Mouse (Mus musculus): ENCODE measurements around the gene Gm20517. TPM values are rescaled to one million over a fixed set of nuclear protein-coding genes. Genes with fewer than 3 reads are reported as not detected.

Gm20517 gene
- polyA plus RNA-seq, 1 experiment from 2014 or later: 1.8 TPM

Other genes with a start within 250 kb of the Gm20517 start
- gene Mrps10, start 242.7 kb upstream of the Gm20517 start, polyA plus RNA-seq (2015; fragmentation: Nextera tagmentation; extraction: Ambion mirVana): 74.1 and 75.8 TPM in 2 replicates
- gene Guca1b, start 226.2 kb upstream of the Gm20517 start, polyA plus RNA-seq (2015; fragmentation: Nextera tagmentation; extraction: Ambion mirVana): 0.49 and 0.62 TPM in 2 replicates
- gene Guca1a, start 211.0 kb upstream of the Gm20517 start, polyA plus RNA-seq (2015; fragmentation: Nextera tagmentation; extraction: Ambion mirVana): 1.8 and 2.7 TPM in 2 replicates
- 0.66 and 0.99 TPM in 2 replicates for gene AI661453, start 175.0 kb upstream of the Gm20517 start, polyA plus RNA-seq (2015; fragmentation: Nextera tagmentation; extraction: Ambion mirVana)
- 0.24 TPM in 1 of 2 replicates, not detected in the other for gene 1700001C19Rik, start 174.2 kb upstream of the Gm20517 start, polyA plus RNA-seq (2015; fragmentation: Nextera tagmentation; extraction: Ambion mirVana)
- 34.6 and 34.9 TPM in 2 replicates for gene Taf8, start 109.3 kb upstream of the Gm20517 start, polyA plus RNA-seq (2015; fragmentation: Nextera tagmentation; extraction: Ambion mirVana)
- gene Ccnd3, start 106.5 kb upstream of the Gm20517 start, polyA plus RNA-seq (2015; fragmentation: Nextera tagmentation; extraction: Ambion mirVana): 392 and 402 TPM in 2 replicates
- 26.6 and 28.6 TPM in 2 replicates for gene Bysl, start 97 bp upstream of the Gm20517 start, polyA plus RNA-seq (2015; fragmentation: Nextera tagmentation; extraction: Ambion mirVana)
- gene Med20, start within 50 bp of the Gm20517 start, polyA plus RNA-seq (2015; fragmentation: Nextera tagmentation; extraction: Ambion mirVana): 50.6 and 52.2 TPM in 2 replicates
- 5.6 and 7.4 TPM in 2 replicates for gene Usp49, start 19.1 kb downstream of the Gm20517 start, polyA plus RNA-seq (2015; fragmentation: Nextera tagmentation; extraction: Ambion mirVana)
- 363 and 394 TPM in 2 replicates for gene Tomm6, start 76.8 kb downstream of the Gm20517 start, polyA plus RNA-seq (2015; fragmentation: Nextera tagmentation; extraction: Ambion mirVana)
- gene Frs3, start 77.4 kb downstream of the Gm20517 start, polyA plus RNA-seq (2015; fragmentation: Nextera tagmentation; extraction: Ambion mirVana): 6.3 TPM in 2 replicates
- gene Gm21981, start 82.9 kb downstream of the Gm20517 start, polyA plus RNA-seq (2015; fragmentation: Nextera tagmentation; extraction: Ambion mirVana): 0.37 and 0.52 TPM in 2 replicates
- 0.42 and 0.91 TPM in 2 replicates for gene Prickle4, start 83.1 kb downstream of the Gm20517 start, polyA plus RNA-seq (2015; fragmentation: Nextera tagmentation; extraction: Ambion mirVana)
- 0.14 and 0.43 TPM in 2 replicates for gene Pgc, start 115.3 kb downstream of the Gm20517 start, polyA plus RNA-seq (2015; fragmentation: Nextera tagmentation; extraction: Ambion mirVana)
- gene Tfeb, start 125.4 kb downstream of the Gm20517 start, polyA plus RNA-seq (2015; fragmentation: Nextera tagmentation; extraction: Ambion mirVana): 8.8 and 9.1 TPM in 2 replicates
- gene Mdfi, start 223.1 kb downstream of the Gm20517 start, polyA plus RNA-seq (2015; fragmentation: Nextera tagmentation; extraction: Ambion mirVana): 30.9 and 33.9 TPM in 2 replicates

Data from limb, embryonic 13.5 days (tissue).